Mouse (Mus musculus): ENCODE results near the gene Cd22.

DNA sequence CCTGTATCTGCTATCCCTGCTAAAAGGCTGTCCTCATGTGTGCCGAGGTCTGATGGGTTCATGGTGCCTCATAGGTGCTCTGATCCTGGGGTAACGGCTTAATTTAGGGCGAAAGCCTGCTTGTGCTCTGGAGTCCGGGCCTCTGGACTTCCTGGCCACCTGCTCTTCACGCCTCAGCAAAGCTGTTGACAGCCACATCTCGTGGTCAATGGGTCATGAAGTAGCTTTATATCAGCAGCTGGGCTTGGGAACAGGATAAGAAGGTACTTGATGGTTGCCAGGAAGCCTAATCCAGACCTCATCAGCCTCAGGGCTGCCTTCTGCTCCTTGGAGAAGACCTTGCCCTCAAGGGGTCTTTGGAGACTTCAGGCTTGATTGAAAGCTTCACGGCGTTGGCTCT, 16.8 kb downstream of the Cd22 start:
- TF ChIP-seq POLR2A (IDR thresholded peaks at IDR 0.05; ENCODE audit: insufficient read depth, low read depth, low read length) (no peak), CTCF (IDR thresholded peaks at IDR 0.05; ENCODE audit: insufficient read depth, low read depth, low read length) (no peak)

Data from olfactory bulb, adult 2 months (tissue).